Mouse (Mus musculus): ENCODE measurements around the gene Ctnnd2.
"Not testable (repeated sequence)": the region's sequence is repeated elsewhere in the genome, so short reads cannot be mapped to it uniquely, and the experiment has no call there.

Gene Ctnnd2

DNA sequence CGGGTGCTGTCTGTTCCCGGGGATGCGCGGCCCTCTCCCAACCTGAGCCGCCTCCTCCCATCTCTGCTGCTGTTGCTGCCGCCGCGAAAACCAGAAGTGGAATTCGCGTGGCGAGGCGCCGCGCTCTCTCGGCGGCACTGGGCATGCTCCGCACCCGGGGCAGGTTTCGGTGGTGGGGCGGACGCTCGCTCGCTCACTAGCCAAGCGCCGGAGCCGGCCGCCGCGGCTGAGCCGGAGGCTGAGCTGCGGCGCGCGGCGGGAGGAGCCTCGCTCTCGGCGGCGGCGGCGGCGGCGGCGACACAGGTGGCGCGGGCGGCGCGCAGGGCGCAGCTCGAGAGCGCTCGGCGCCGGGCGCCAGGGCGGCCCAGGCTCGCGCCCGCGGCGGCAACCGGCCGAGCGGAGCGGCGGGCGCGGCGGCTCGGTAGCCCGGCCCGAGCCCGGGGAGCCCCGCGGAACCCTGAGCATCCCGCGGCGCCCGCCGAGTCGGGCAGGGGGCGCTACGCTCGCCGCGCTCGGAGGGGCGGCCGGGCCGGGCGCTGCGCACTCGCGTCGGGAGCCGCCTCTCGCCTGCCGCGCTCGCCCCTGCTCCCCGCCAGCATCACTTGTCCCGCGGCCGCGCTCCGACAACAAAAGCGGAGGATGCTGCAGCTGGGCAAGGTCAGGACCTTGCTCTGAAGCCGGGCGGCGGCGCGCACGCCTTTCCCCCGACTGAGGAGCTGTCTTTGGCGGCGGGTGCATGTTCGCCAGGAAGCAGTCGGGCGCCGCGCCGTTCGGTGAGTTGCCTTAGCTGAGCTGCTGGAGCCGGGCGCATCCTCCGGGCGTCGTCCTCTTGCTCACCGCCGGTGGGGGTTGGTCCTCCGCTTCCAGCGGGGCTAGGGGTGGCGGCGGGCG is at the start of gene Ctnnd2:
TSS of gene Ctnnd2 (plus strand) at position 203 of the 891 bp plus-strand sequence.
- DNase-seq (ENCODE audit: low read depth): no peak

DNA sequence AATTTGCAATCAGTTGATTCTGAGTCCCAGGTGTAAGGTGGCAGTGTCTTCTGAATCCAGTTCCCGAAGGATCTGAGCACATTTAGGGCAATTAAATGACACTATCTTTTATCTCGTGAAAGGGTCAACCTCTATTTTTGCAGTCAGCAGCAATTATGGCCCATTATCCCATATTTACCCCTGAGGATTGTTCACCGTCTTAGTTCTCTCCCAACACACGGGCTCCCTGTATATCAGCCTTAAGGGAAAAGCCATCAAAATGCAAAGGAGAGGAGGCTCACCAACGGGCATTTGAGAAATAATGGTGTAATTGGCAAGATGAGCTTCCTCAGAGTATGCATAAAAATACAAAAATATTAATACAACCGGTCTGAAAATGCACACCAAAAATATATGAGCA is 41.7 kb upstream of the Ctnnd2 start:
- no peak for DNase-seq (ENCODE audit: low read depth)

DNA sequence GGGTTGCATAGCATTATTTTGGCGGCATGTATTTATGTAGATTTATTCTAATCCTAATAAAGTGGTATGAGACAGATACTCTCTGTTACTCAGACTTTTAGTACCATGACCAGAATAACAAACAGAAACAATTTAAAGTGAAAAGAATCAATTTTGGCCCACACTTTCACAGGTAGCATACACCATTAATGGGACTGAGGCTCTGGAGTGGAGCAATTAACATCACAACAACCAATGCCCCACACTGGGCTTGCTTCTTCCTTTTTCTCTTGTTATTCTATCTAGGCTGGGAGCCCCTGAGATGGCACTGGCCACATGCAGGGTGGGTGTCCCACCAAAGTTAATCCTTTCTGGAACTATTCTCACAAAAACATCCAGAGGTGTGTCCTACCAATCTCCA is 32.8 kb upstream of the Ctnnd2 start:
- not testable (repeated sequence) for DNase-seq (ENCODE audit: low read depth)

DNA sequence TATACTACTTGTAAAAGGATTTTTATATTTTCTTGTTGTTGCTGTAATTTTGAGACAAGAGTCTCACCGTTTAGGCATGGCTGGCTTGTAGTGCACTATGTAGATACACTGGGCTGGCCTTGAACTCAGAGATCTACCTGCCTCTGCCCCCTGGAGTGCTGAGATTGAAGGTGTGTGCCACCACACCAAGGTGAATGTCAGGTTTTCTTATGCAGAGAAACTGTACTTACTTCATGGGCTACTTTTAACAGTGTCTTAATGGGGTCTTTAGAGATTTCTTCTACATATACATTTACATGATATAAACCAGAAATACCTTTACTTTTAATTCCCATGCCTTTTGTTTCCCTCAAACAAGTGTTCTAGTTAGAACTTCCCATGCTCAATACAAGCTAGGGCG is 27.0 kb upstream of the Ctnnd2 start:
- no peak for DNase-seq (ENCODE audit: low read depth)

- no peak for DNase-seq (ENCODE audit: low read depth)
Observed at GRCm38 (mm10) chr15:30152176-30152575, 20.2 kb upstream of the Ctnnd2 start.

- DNase-seq (ENCODE audit: low read depth): no peak
Observed at GRCm38 (mm10) chr15:30157975-30158374, 14.4 kb upstream of the Ctnnd2 start.

GRCm38 (mm10) chr15:30170031-30170430 is 2.4 kb upstream of the Ctnnd2 start:
- DNase-seq (ENCODE audit: low read depth): no peak

DNA sequence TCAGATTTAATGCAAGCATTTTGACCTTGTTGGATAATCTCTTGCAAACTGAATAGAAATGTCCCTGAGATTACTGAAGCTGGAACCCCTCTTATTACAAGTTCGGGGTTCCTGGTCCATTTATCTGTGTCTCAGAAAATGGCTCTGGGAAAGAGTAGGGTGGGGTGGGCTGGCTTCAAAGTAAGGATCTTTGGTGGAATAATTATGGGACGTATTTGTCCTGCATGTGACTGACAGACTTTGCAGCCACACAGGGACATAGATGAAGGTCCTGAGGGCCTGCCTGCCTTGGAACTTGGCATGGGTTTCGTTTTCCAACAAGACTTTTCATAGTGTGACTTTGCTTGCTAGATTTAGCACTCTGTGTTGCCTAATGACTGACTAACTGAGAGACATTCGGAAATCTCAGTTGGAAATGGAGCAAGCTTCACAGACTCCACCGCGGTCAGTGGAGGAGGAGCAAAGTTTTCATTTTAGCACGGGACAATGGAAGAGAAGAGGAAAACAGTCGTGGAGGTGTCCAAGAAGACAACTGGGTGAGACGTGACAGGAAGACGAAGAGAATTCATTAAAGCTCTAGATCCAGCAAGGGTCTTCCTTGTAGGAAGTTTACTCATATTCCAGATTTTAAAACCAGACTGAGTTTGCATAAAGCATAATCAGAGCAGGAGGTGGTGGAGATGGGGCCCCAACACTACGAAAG is 749 bp upstream of the Ctnnd2 start:
- DNase-seq (ENCODE audit: low read depth): no peak

DNA sequence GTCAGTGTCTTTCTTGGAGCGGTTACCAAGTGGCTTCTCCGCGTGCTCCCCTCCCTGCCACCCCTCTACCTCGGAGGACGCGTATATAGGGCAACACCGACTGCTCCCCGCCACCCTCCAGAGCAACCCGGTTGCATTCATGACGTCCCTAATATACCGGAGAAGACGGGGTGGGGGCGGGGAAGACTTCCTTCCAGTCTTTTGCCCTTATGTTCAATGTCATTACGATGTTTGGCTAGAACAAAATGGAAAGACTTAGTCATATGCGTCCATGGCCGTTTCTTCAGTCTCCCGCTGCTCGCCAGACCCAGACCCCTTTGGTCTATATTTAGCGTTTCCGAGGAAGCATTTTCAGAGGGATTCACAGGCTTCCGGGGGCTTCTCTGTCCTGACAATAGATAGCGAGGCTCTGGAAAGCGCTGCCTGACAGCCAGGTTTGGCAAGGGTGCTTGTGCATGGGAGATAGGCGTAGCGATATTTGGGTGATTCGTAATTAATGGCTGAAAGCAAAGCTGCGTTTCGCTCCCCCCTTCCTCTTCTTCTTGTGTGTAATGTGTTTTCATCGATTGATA is 1.1 kb downstream of the Ctnnd2 start:
- no peak for DNase-seq (ENCODE audit: low read depth)

DNA sequence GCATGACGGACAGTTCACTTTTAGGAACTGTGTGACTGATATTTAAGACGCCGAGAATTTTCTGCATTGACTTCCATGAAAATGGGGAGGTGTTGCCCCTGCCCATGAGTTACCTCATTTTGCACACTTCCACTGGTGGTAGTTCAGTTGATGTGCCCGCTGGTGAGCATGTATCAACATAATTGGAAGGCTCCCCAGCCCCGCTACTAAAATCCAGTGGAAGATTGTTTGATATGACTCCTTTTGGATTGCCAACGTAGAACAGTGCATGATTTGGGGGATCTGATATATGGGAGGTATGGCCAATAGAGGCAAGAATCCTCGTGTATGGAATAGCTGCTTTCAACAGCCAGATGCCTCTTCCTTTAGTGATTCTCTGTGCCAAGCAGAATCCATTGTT is 1.9 kb downstream of the Ctnnd2 start:
- no peak for DNase-seq (ENCODE audit: low read depth)

GRCm38 (mm10) chr15:30184020-30184419 is 11.6 kb downstream of the Ctnnd2 start:
- no peak for DNase-seq (ENCODE audit: low read depth)

DNA sequence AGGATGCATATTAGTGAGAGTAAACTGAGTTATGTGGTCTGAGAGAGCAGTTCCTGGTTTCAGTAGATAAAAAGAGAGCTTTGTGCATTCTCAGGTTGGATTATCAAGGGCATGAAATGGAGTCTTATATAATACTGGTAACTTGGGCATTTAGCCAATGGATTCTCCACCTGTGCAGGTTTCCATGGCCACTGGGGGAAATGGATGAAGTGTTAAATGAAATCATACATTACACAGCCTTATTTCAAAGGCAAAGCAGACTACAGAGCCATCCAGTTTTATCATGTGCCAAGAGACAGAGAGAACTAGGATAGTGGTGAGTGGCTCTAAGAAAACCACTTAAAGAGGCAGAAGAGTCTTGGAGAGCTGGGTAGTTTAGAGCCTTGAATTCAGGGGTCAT is 18.5 kb downstream of the Ctnnd2 start:
- no peak for DNase-seq (ENCODE audit: low read depth)

GRCm38 (mm10) chr15:30191931-30192668 is 19.7 kb downstream of the Ctnnd2 start:
- no peak for DNase-seq (ENCODE audit: low read depth)

- no peak for DNase-seq (ENCODE audit: low read depth)
Observed at GRCm38 (mm10) chr15:30198429-30198828, 26.0 kb downstream of the Ctnnd2 start.

- no peak for DNase-seq (ENCODE audit: low read depth)
Observed at GRCm38 (mm10) chr15:30199785-30200184, 27.4 kb downstream of the Ctnnd2 start.

DNA sequence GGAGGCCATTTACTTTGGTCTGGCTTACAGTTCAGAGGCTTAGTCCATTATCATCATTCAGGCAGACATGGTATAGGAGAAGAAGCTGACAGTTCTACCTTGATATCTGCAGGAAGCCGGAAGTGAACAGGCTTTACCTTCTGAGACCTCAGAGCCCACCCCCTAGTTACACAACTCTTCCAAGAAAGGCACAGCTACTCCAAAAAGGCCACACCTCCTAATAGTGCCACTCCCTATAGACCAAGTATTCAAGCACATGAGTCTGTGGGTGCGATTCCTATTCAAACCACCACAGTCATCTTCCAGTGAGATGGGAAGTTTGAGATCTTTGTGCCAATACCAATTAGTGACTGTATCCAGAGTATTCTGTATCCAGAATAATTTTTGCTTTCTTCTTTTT is 28.8 kb downstream of the Ctnnd2 start:
- DNase-seq (ENCODE audit: low read depth): no peak

DNA sequence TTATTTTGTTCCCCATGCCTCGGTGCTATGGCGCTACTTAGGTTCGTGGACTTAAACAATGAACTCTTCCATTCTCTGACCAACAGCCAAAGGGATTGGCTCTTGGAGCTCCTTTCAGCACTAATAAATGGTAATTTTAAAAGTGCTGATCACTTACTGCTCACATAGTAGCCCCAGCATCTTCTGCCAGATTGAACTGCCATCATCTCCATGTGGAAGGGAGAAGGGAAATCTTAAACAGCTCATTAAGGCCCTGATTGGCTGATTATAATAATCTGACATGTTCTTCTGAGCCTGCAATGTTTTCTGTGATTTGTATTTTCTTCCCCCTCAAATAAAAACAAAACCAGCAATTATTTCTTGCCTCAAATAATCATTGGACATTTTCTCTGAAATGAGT is 29.2 kb downstream of the Ctnnd2 start:
- no peak for DNase-seq (ENCODE audit: low read depth)

GRCm38 (mm10) chr15:30212746-30213145 is 40.4 kb downstream of the Ctnnd2 start:
- DNase-seq (ENCODE audit: low read depth): no peak

- no peak for DNase-seq (ENCODE audit: low read depth)
Observed at GRCm38 (mm10) chr15:30215871-30216270, 43.5 kb downstream of the Ctnnd2 start.

DNA sequence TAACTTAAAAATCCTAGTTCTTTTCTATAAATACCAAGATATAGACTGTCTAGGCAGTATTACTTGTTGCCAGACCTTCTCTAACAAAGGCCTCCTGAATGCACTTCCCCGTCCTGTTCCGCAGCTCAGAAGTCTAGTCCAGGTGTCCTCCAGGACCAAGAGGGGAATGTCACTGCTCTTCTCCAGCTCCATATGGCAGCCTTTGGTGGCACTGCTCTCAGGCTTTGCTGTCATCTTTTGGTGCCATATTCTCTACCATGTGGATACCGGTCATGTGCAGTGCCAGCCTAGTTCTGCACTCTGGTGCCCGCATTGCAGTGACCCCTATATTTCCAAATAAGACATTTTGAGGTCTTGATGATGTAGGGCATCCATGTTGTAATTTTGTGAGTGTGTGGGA is 56.7 kb downstream of the Ctnnd2 start:
- no peak for DNase-seq (ENCODE audit: low read depth)

- no peak for DNase-seq (ENCODE audit: low read depth)
Observed at GRCm38 (mm10) chr15:30235210-30236034, 63.0 kb downstream of the Ctnnd2 start.
